Mouse (Mus musculus): Measurements from ENCODE around the gene Twnk.

Gene Twnk

GRCm38 (mm10) chr19:45054892-45055690 is 49.6 kb downstream of the Twnk start:
- no peak for DNase-seq

- DNase-seq, result no peak
Measured at GRCm38 (mm10) chr19:45056364-45056763, 50.9 kb downstream of the Twnk start.

GRCm38 (mm10) chr19:45056908-45057698 is 51.6 kb downstream of the Twnk start:
- no peak for DNase-seq

GRCm38 (mm10) chr19:45057724-45058112 is 52.3 kb downstream of the Twnk start:
- no peak for DNase-seq

GRCm38 (mm10) chr19:45058113-45058839 is 52.8 kb downstream of the Twnk start:
- DNase-seq, result peak; percentile 87

- no peak for DNase-seq
Measured at GRCm38 (mm10) chr19:45058841-45059240, 53.4 kb downstream of the Twnk start.
